Mouse (Mus musculus): ENCODE measurements around the gene Tmem202. TPM values are rescaled to one million over a fixed set of nuclear protein-coding genes. Genes with fewer than 3 reads are reported as not detected.

Gene Tmem202
- polyA plus RNA-seq, 1 experiment from 2014 or later = 0.15 TPM

GRCm38 (mm10) chr9:59526727-59527126, 12.9 kb downstream of the Tmem202 start:
- H3K4me3 ChIP-seq (ENCODE audit: low read depth, low read length) = no peak overlapping the region
- no peaks in the 10 kb centered on the region for H3K36me3 ChIP-seq (ENCODE audit: control insufficient read depth, insufficient read depth, low read length)
- no peaks in the 10 kb centered on the region for H3K4me1 ChIP-seq (ENCODE audit: control insufficient read depth, insufficient read depth, low read length)
- 84% methylated on average over 6 of the region's 6 CpGs for WGBS
- ATAC-seq (ENCODE audit: low read depth) = no peak
- H3K4me2 ChIP-seq (ENCODE audit: low read depth, low read length) = no peak overlapping the region
- H3K27ac ChIP-seq (replicated peaks; ENCODE audit: low read depth, low read length) = no peak overlapping the region
- H3K9me3 ChIP-seq (ENCODE audit: control insufficient read depth, low read length) = no peaks in the 10 kb centered on the region
- H3K9ac ChIP-seq (ENCODE audit: low read depth, low read length) = no peak overlapping the region
- no peak for DNase-seq (ENCODE audit: low spot score)
- H3K27me3 ChIP-seq (replicated peaks; ENCODE audit: control insufficient read depth, insufficient read depth, low read length) = no peaks in the 10 kb centered on the region

GRCm38 (mm10) chr9:59522906-59523305, 16.7 kb downstream of the Tmem202 start:
- H3K36me3 ChIP-seq (ENCODE audit: control insufficient read depth, insufficient read depth, low read length) = no peaks in the 10 kb centered on the region
- DNase-seq (ENCODE audit: low spot score) = no peak
- H3K9ac ChIP-seq (ENCODE audit: low read depth, low read length) = no peak overlapping the region
- H3K4me3 ChIP-seq (ENCODE audit: low read depth, low read length) = no peak overlapping the region
- H3K27ac ChIP-seq (replicated peaks; ENCODE audit: low read depth, low read length) = no peak overlapping the region
- WGBS = 71% methylated on average over 4 of the region's 4 CpGs
- no peak for ATAC-seq (ENCODE audit: low read depth)
- H3K27me3 ChIP-seq (replicated peaks; ENCODE audit: control insufficient read depth, insufficient read depth, low read length) = no peaks in the 10 kb centered on the region
- no peaks in the 10 kb centered on the region for H3K9me3 ChIP-seq (ENCODE audit: control insufficient read depth, low read length)
- H3K4me2 ChIP-seq (ENCODE audit: low read depth, low read length) = no peak overlapping the region
- H3K4me1 ChIP-seq (ENCODE audit: control insufficient read depth, insufficient read depth, low read length) = no peaks in the 10 kb centered on the region

GRCm38 (mm10) chr9:59519396-59519795, 20.3 kb downstream of the Tmem202 start:
- no peak overlapping the region for H3K4me3 ChIP-seq (ENCODE audit: low read depth, low read length)
- WGBS = 86% methylated on average over 2 of the region's 2 CpGs
- no peaks in the 10 kb centered on the region for H3K9me3 ChIP-seq (ENCODE audit: control insufficient read depth, low read length)
- no peak overlapping the region for H3K27ac ChIP-seq (replicated peaks; ENCODE audit: low read depth, low read length)
- no peaks in the 10 kb centered on the region for H3K4me1 ChIP-seq (ENCODE audit: control insufficient read depth, insufficient read depth, low read length)
- no peaks in the 10 kb centered on the region for H3K27me3 ChIP-seq (replicated peaks; ENCODE audit: control insufficient read depth, insufficient read depth, low read length)
- DNase-seq (ENCODE audit: low spot score) (no peak), ATAC-seq (ENCODE audit: low read depth) (no peak)
- H3K36me3 ChIP-seq (ENCODE audit: control insufficient read depth, insufficient read depth, low read length) = no peaks in the 10 kb centered on the region
- H3K9ac ChIP-seq (ENCODE audit: low read depth, low read length) = no peak overlapping the region
- H3K4me2 ChIP-seq (ENCODE audit: low read depth, low read length) = no peak overlapping the region

GRCm38 (mm10) chr9:59518976-59519375, 20.7 kb downstream of the Tmem202 start:
- ATAC-seq (ENCODE audit: low read depth) = no peak
- H3K27ac ChIP-seq (replicated peaks; ENCODE audit: low read depth, low read length) = no peak overlapping the region
- H3K27me3 ChIP-seq (replicated peaks; ENCODE audit: control insufficient read depth, insufficient read depth, low read length) = no peaks in the 10 kb centered on the region
- no peaks in the 10 kb centered on the region for H3K36me3 ChIP-seq (ENCODE audit: control insufficient read depth, insufficient read depth, low read length)
- H3K4me3 ChIP-seq (ENCODE audit: low read depth, low read length) = no peak overlapping the region
- H3K9ac ChIP-seq (ENCODE audit: low read depth, low read length) = no peak overlapping the region
- no peaks in the 10 kb centered on the region for H3K4me1 ChIP-seq (ENCODE audit: control insufficient read depth, insufficient read depth, low read length)
- 70% methylated on average over 5 of the region's 5 CpGs for WGBS
- no peak overlapping the region for H3K4me2 ChIP-seq (ENCODE audit: low read depth, low read length)
- DNase-seq (ENCODE audit: low spot score) = no peak
- H3K9me3 ChIP-seq (ENCODE audit: control insufficient read depth, low read length) = no peaks in the 10 kb centered on the region

- no peak for ATAC-seq (ENCODE audit: low read depth)
- WGBS = 44% methylated on average over 7 of the region's 7 CpGs
- no peaks in the 10 kb centered on the region for H3K4me1 ChIP-seq (ENCODE audit: control insufficient read depth, insufficient read depth, low read length)
Measured at GRCm38 (mm10) chr9:59517127-59517526, 22.5 kb downstream of the Tmem202 start.

GRCm38 (mm10) chr9:59515069-59515468, 24.6 kb downstream of the Tmem202 start:
- no peak overlapping the region for H3K9ac ChIP-seq (ENCODE audit: low read depth, low read length)
- no peaks in the 10 kb centered on the region for H3K4me1 ChIP-seq (ENCODE audit: control insufficient read depth, insufficient read depth, low read length)
- WGBS = 88% methylated on average over 3 of the region's 3 CpGs
- H3K4me3 ChIP-seq (ENCODE audit: low read depth, low read length) = no peak overlapping the region
- ATAC-seq (ENCODE audit: low read depth) = no peak
- H3K36me3 ChIP-seq (ENCODE audit: control insufficient read depth, insufficient read depth, low read length) = no peaks in the 10 kb centered on the region
- no peak overlapping the region for H3K27ac ChIP-seq (replicated peaks; ENCODE audit: low read depth, low read length)
- H3K9me3 ChIP-seq (ENCODE audit: control insufficient read depth, low read length) = no peaks in the 10 kb centered on the region
- H3K27me3 ChIP-seq (replicated peaks; ENCODE audit: control insufficient read depth, insufficient read depth, low read length) = no peaks in the 10 kb centered on the region
- no peak for DNase-seq (ENCODE audit: low spot score)
- no peak overlapping the region for H3K4me2 ChIP-seq (ENCODE audit: low read depth, low read length)

More at GRCm38 (mm10) chr9:59517127-59517526, 22.5 kb downstream of the Tmem202 start:
- H3K9ac ChIP-seq (ENCODE audit: low read depth, low read length) = no peak overlapping the region
- no peak for DNase-seq (ENCODE audit: low spot score)
- no peaks in the 10 kb centered on the region for H3K36me3 ChIP-seq (ENCODE audit: control insufficient read depth, insufficient read depth, low read length)
- H3K9me3 ChIP-seq (ENCODE audit: control insufficient read depth, low read length) = no peaks in the 10 kb centered on the region
- H3K27ac ChIP-seq (replicated peaks; ENCODE audit: low read depth, low read length) = no peak overlapping the region
- no peak overlapping the region for H3K4me3 ChIP-seq (ENCODE audit: low read depth, low read length)
- no peaks in the 10 kb centered on the region for H3K27me3 ChIP-seq (replicated peaks; ENCODE audit: control insufficient read depth, insufficient read depth, low read length)
- H3K4me2 ChIP-seq (ENCODE audit: low read depth, low read length) = no peak overlapping the region

- H3K9ac ChIP-seq (ENCODE audit: low read depth, low read length) = no peak overlapping the region
- no peak overlapping the region for H3K4me3 ChIP-seq (ENCODE audit: low read depth, low read length)
- ATAC-seq (ENCODE audit: low read depth) (no peak), DNase-seq (ENCODE audit: low spot score) (peak; percentile 29)
- WGBS = 26% methylated on average over 4 of the region's 4 CpGs
- H3K36me3 ChIP-seq (ENCODE audit: control insufficient read depth, insufficient read depth, low read length) = no peaks in the 10 kb centered on the region
- H3K9me3 ChIP-seq (ENCODE audit: control insufficient read depth, low read length) = no peaks in the 10 kb centered on the region
- no peak overlapping the region for H3K27ac ChIP-seq (replicated peaks; ENCODE audit: low read depth, low read length)
- no peak overlapping the region for H3K4me2 ChIP-seq (ENCODE audit: low read depth, low read length)
- H3K4me1 ChIP-seq (ENCODE audit: control insufficient read depth, insufficient read depth, low read length) = no peaks in the 10 kb centered on the region
- H3K27me3 ChIP-seq (replicated peaks; ENCODE audit: control insufficient read depth, insufficient read depth, low read length) = no peaks in the 10 kb centered on the region
Measured at GRCm38 (mm10) chr9:59512381-59512780, 27.3 kb downstream of the Tmem202 start.

- no peaks in the 10 kb centered on the region for H3K4me1 ChIP-seq (ENCODE audit: control insufficient read depth, insufficient read depth, low read length)
- no peak overlapping the region for H3K4me3 ChIP-seq (ENCODE audit: low read depth, low read length)
- H3K27ac ChIP-seq (replicated peaks; ENCODE audit: low read depth, low read length) = no peak overlapping the region
- H3K36me3 ChIP-seq (ENCODE audit: control insufficient read depth, insufficient read depth, low read length) = no peaks in the 10 kb centered on the region
- H3K4me2 ChIP-seq (ENCODE audit: low read depth, low read length) = no peak overlapping the region
- no peak overlapping the region for H3K9ac ChIP-seq (ENCODE audit: low read depth, low read length)
- no peak for DNase-seq (ENCODE audit: low spot score)
- ATAC-seq (ENCODE audit: low read depth) = no peak
- no peaks in the 10 kb centered on the region for H3K27me3 ChIP-seq (replicated peaks; ENCODE audit: control insufficient read depth, insufficient read depth, low read length)
- WGBS = 63% methylated on average over 1 of the region's 1 CpGs
- H3K9me3 ChIP-seq (ENCODE audit: control insufficient read depth, low read length) = no peaks in the 10 kb centered on the region
Measured at GRCm38 (mm10) chr9:59508146-59508545, 31.5 kb downstream of the Tmem202 start.

GRCm38 (mm10) chr9:59487331-59487730, 52.3 kb downstream of the Tmem202 start:
- ATAC-seq (ENCODE audit: low read depth) = no peak
- H3K9ac ChIP-seq (ENCODE audit: low read depth, low read length) = peak overlapping the region; percentile 98
- no peaks in the 10 kb centered on the region for H3K9me3 ChIP-seq (ENCODE audit: control insufficient read depth, low read length)
- peak overlapping the region; percentile 76 for H3K4me2 ChIP-seq (ENCODE audit: low read depth, low read length)
- H3K27ac ChIP-seq (replicated peaks; ENCODE audit: low read depth, low read length) = peak overlapping the region; percentile 99; the same call in 1 of the 2 replicates
- DNase-seq (ENCODE audit: low spot score) = no peak
- H3K4me3 ChIP-seq (ENCODE audit: low read depth, low read length) = peak overlapping the region; percentile 100
- H3K27me3 ChIP-seq (replicated peaks; ENCODE audit: control insufficient read depth, insufficient read depth, low read length) = no peaks in the 10 kb centered on the region
- no peaks in the 10 kb centered on the region for H3K36me3 ChIP-seq (ENCODE audit: control insufficient read depth, insufficient read depth, low read length)
- peaks cover 15% of the 10 kb centered on the region; the same call in 1 of the 2 replicates for H3K4me1 ChIP-seq (ENCODE audit: control insufficient read depth, insufficient read depth, low read length)

Data from embryonic facial prominence, embryonic 14.5 days (tissue).